Mouse (Mus musculus) lung, postnatal 10 days (tissue): ENCODE measurements around the gene Zfp988.
A peak's percentile ranks its signal among the peaks of the same experiment; 100 is the strongest.
"Not testable (repeated sequence)": the region's sequence is repeated elsewhere in the genome, so short reads cannot be mapped to it uniquely, and the experiment has no call there.

ENCODE experiments used
- DNase-seq: peaks from one replicate; pipeline ENCODE4 v3.0.0; 2021

Zfp988 gene

GRCm38 (mm10) chr4:147345061-147345554, 39.6 kb downstream of the Zfp988 start:
- not testable (repeated sequence) for DNase-seq

GRCm38 (mm10) chr4:147346361-147347035, 41.0 kb downstream of the Zfp988 start:
- DNase-seq, result not testable (repeated sequence)

- not testable (repeated sequence) for DNase-seq
Measured at GRCm38 (mm10) chr4:147347300-147347699, 41.8 kb downstream of the Zfp988 start.

- DNase-seq, result not testable (repeated sequence)
Measured at GRCm38 (mm10) chr4:147347880-147348279, 42.4 kb downstream of the Zfp988 start.

GRCm38 (mm10) chr4:147348401-147348800, 42.9 kb downstream of the Zfp988 start:
- not testable (repeated sequence) for DNase-seq

- peak; percentile 27 for DNase-seq
Measured at GRCm38 (mm10) chr4:147348906-147349686, 43.6 kb downstream of the Zfp988 start.

- peak; percentile 9 for DNase-seq
Measured at GRCm38 (mm10) chr4:147349687-147350415, 44.4 kb downstream of the Zfp988 start.

GRCm38 (mm10) chr4:147350541-147350940, 45.1 kb downstream of the Zfp988 start:
- DNase-seq, result peak; percentile 21

- DNase-seq, result not testable (repeated sequence)
Measured at GRCm38 (mm10) chr4:147351376-147351980, 46.0 kb downstream of the Zfp988 start.

- not testable (repeated sequence) for DNase-seq
Measured at GRCm38 (mm10) chr4:147353626-147354025, 48.2 kb downstream of the Zfp988 start.

GRCm38 (mm10) chr4:147356042-147356441, 50.6 kb downstream of the Zfp988 start:
- DNase-seq, result not testable (repeated sequence)

GRCm38 (mm10) chr4:147357195-147357594, 51.7 kb downstream of the Zfp988 start:
- not testable (repeated sequence) for DNase-seq

GRCm38 (mm10) chr4:147361003-147361402, 55.5 kb downstream of the Zfp988 start, which contains the start of gene Zfp978:
TSS of gene Zfp978 (plus strand) at chr4:147361303.
- not testable (repeated sequence) for DNase-seq

- not testable (repeated sequence) for DNase-seq
Measured at GRCm38 (mm10) chr4:147361872-147362271, 56.4 kb downstream of the Zfp988 start.

- DNase-seq, result not testable (repeated sequence)
Measured at GRCm38 (mm10) chr4:147369564-147369963, 64.1 kb downstream of the Zfp988 start.

- DNase-seq, result not testable (repeated sequence)
Measured at GRCm38 (mm10) chr4:147383199-147383598, 77.7 kb downstream of the Zfp988 start.
